Mouse (Mus musculus): ENCODE data around the gene Tspan18. TPM values are rescaled to one million over a fixed set of nuclear protein-coding genes. Genes with fewer than 3 reads are reported as not detected.

Gene Tspan18
- polyA plus RNA-seq, 1 experiment from 2014 or later = 30.3 TPM

- 96% methylated on average over 3 of the region's 3 CpGs for WGBS
- H3K9me3 ChIP-seq (ENCODE audit: control insufficient read depth, low read depth, low read length) = no peaks in the 10 kb centered on the region
- H3K4me1 ChIP-seq (ENCODE audit: control insufficient read depth, insufficient read depth, low read length) = peaks cover 14% of the 10 kb centered on the region
- H3K36me3 ChIP-seq (ENCODE audit: control insufficient read depth, insufficient read depth, low read length) = no peaks in the 10 kb centered on the region
- no peak overlapping the region for H3K4me3 ChIP-seq (ENCODE audit: low read depth, low read length)
- no peak overlapping the region for H3K4me2 ChIP-seq (replicated peaks; ENCODE audit: low read depth, low read length)
- no peak overlapping the region for H3K27ac ChIP-seq (ENCODE audit: low read length)
- H3K9ac ChIP-seq (replicated peaks; ENCODE audit: low read depth, low read length) = no peak overlapping the region
- no peaks in the 10 kb centered on the region for H3K27me3 ChIP-seq (ENCODE audit: control insufficient read depth, insufficient read depth, low read length)
- no peak for ATAC-seq (ENCODE audit: insufficient number of reproducible peaks, insufficient read depth, low FRiP score, low read depth)
Observed at GRCm38 (mm10) chr2:93219576-93219975, 114.7 kb downstream of the Tspan18 start.

GRCm38 (mm10) chr2:93218353-93218990 lies 115.8 kb downstream of the Tspan18 start:
- H3K36me3 ChIP-seq (ENCODE audit: control insufficient read depth, insufficient read depth, low read length) = no peaks in the 10 kb centered on the region
- H3K27me3 ChIP-seq (ENCODE audit: control insufficient read depth, insufficient read depth, low read length) = no peaks in the 10 kb centered on the region
- no peak for ATAC-seq (ENCODE audit: insufficient number of reproducible peaks, insufficient read depth, low FRiP score, low read depth)
- H3K9me3 ChIP-seq (ENCODE audit: control insufficient read depth, low read depth, low read length) = no peaks in the 10 kb centered on the region
- H3K4me1 ChIP-seq (ENCODE audit: control insufficient read depth, insufficient read depth, low read length) = peaks cover 14% of the 10 kb centered on the region
- H3K9ac ChIP-seq (replicated peaks; ENCODE audit: low read depth, low read length) = no peak overlapping the region
- WGBS = 66% methylated on average over 7 of the region's 7 CpGs
- no peak overlapping the region for H3K4me3 ChIP-seq (ENCODE audit: low read depth, low read length)
- no peak overlapping the region for H3K4me2 ChIP-seq (replicated peaks; ENCODE audit: low read depth, low read length)
- H3K27ac ChIP-seq (ENCODE audit: low read length) = no peak overlapping the region

GRCm38 (mm10) chr2:93217015-93217414 lies 117.3 kb downstream of the Tspan18 start:
- ATAC-seq (ENCODE audit: insufficient number of reproducible peaks, insufficient read depth, low FRiP score, low read depth) = peak; percentile 68; the same call in 1 of the 2 replicates

GRCm38 (mm10) chr2:93215790-93216189 lies 118.5 kb downstream of the Tspan18 start:
- Histone ChIP-seq H3K27me3 (ENCODE audit: control insufficient read depth, insufficient read depth, low read length) (no peaks in the 10 kb centered on the region), H3K4me2 (replicated peaks; ENCODE audit: low read depth, low read length) (no peak overlapping the region), H3K9me3 (ENCODE audit: control insufficient read depth, low read depth, low read length) (no peaks in the 10 kb centered on the region), H3K27ac (ENCODE audit: low read length) (no peak overlapping the region), H3K36me3 (ENCODE audit: control insufficient read depth, insufficient read depth, low read length) (no peaks in the 10 kb centered on the region), H3K9ac (replicated peaks; ENCODE audit: low read depth, low read length) (no peak overlapping the region), H3K4me3 (ENCODE audit: low read depth, low read length) (no peak overlapping the region), H3K4me1 (ENCODE audit: control insufficient read depth, insufficient read depth, low read length) (peaks cover 14% of the 10 kb centered on the region)
- 80% methylated on average over 10 of the region's 10 CpGs for WGBS
- ATAC-seq (ENCODE audit: insufficient number of reproducible peaks, insufficient read depth, low FRiP score, low read depth) = no peak

More at GRCm38 (mm10) chr2:93217015-93217414, 117.3 kb downstream of the Tspan18 start:
- Histone ChIP-seq H3K4me1 (ENCODE audit: control insufficient read depth, insufficient read depth, low read length) (peaks cover 14% of the 10 kb centered on the region), H3K4me3 (ENCODE audit: low read depth, low read length) (no peak overlapping the region), H3K27ac (ENCODE audit: low read length) (peak overlapping the region; percentile 61; the same call in 1 of the 2 replicates), H3K36me3 (ENCODE audit: control insufficient read depth, insufficient read depth, low read length) (no peaks in the 10 kb centered on the region), H3K27me3 (ENCODE audit: control insufficient read depth, insufficient read depth, low read length) (no peaks in the 10 kb centered on the region), H3K9ac (replicated peaks; ENCODE audit: low read depth, low read length) (no peak overlapping the region), H3K4me2 (replicated peaks; ENCODE audit: low read depth, low read length) (0 out of 2 replicates have a peak overlapping the region, but pooled peaks have one; percentile 5), H3K9me3 (ENCODE audit: control insufficient read depth, low read depth, low read length) (no peaks in the 10 kb centered on the region)
- 12% methylated on average over 7 of the region's 7 CpGs for WGBS

- no peak overlapping the region for H3K4me2 ChIP-seq (replicated peaks; ENCODE audit: low read depth, low read length)
- H3K36me3 ChIP-seq (ENCODE audit: control insufficient read depth, insufficient read depth, low read length) = no peaks in the 10 kb centered on the region
- H3K27ac ChIP-seq (ENCODE audit: low read length) = no peak overlapping the region
- no peak overlapping the region for H3K4me3 ChIP-seq (ENCODE audit: low read depth, low read length)
- peaks cover 14% of the 10 kb centered on the region for H3K4me1 ChIP-seq (ENCODE audit: control insufficient read depth, insufficient read depth, low read length)
- 74% methylated on average over 1 of the region's 1 CpGs for WGBS
- H3K9me3 ChIP-seq (ENCODE audit: control insufficient read depth, low read depth, low read length) = no peaks in the 10 kb centered on the region
- ATAC-seq (ENCODE audit: insufficient number of reproducible peaks, insufficient read depth, low FRiP score, low read depth) = no peak
- no peak overlapping the region for H3K9ac ChIP-seq (replicated peaks; ENCODE audit: low read depth, low read length)
- H3K27me3 ChIP-seq (ENCODE audit: control insufficient read depth, insufficient read depth, low read length) = no peaks in the 10 kb centered on the region
Observed at GRCm38 (mm10) chr2:93214192-93214591, 120.1 kb downstream of the Tspan18 start.

- H3K4me2 ChIP-seq (replicated peaks; ENCODE audit: low read depth, low read length) = no peak overlapping the region
- WGBS = 100% methylated on average over 2 of the region's 2 CpGs
- ATAC-seq (ENCODE audit: insufficient number of reproducible peaks, insufficient read depth, low FRiP score, low read depth) = no peak
- H3K27me3 ChIP-seq (ENCODE audit: control insufficient read depth, insufficient read depth, low read length) = no peaks in the 10 kb centered on the region
- H3K9me3 ChIP-seq (ENCODE audit: control insufficient read depth, low read depth, low read length) = no peaks in the 10 kb centered on the region
- no peak overlapping the region for H3K9ac ChIP-seq (replicated peaks; ENCODE audit: low read depth, low read length)
- peaks cover 10% of the 10 kb centered on the region for H3K4me1 ChIP-seq (ENCODE audit: control insufficient read depth, insufficient read depth, low read length)
- no peaks in the 10 kb centered on the region for H3K36me3 ChIP-seq (ENCODE audit: control insufficient read depth, insufficient read depth, low read length)
- no peak overlapping the region for H3K4me3 ChIP-seq (ENCODE audit: low read depth, low read length)
- no peak overlapping the region for H3K27ac ChIP-seq (ENCODE audit: low read length)
Observed at GRCm38 (mm10) chr2:93212865-93213264, 121.4 kb downstream of the Tspan18 start.

- no peak for ATAC-seq (ENCODE audit: insufficient number of reproducible peaks, insufficient read depth, low FRiP score, low read depth)
- no peak overlapping the region for H3K9ac ChIP-seq (replicated peaks; ENCODE audit: low read depth, low read length)
- H3K4me2 ChIP-seq (replicated peaks; ENCODE audit: low read depth, low read length) = no peak overlapping the region
- H3K27ac ChIP-seq (ENCODE audit: low read length) = no peak overlapping the region
- H3K36me3 ChIP-seq (ENCODE audit: control insufficient read depth, insufficient read depth, low read length) = no peaks in the 10 kb centered on the region
- H3K27me3 ChIP-seq (ENCODE audit: control insufficient read depth, insufficient read depth, low read length) = no peaks in the 10 kb centered on the region
- no peak overlapping the region for H3K4me3 ChIP-seq (ENCODE audit: low read depth, low read length)
- H3K9me3 ChIP-seq (ENCODE audit: control insufficient read depth, low read depth, low read length) = no peaks in the 10 kb centered on the region
- peaks cover 6% of the 10 kb centered on the region for H3K4me1 ChIP-seq (ENCODE audit: control insufficient read depth, insufficient read depth, low read length)
- 73% methylated on average over 2 of the region's 2 CpGs for WGBS
Observed at GRCm38 (mm10) chr2:93212386-93212785, 121.9 kb downstream of the Tspan18 start.

GRCm38 (mm10) chr2:93206126-93206525 lies 128.2 kb downstream of the Tspan18 start:
- Histone ChIP-seq H3K9ac (replicated peaks; ENCODE audit: low read depth, low read length) (no peak overlapping the region), H3K27me3 (ENCODE audit: control insufficient read depth, insufficient read depth, low read length) (no peaks in the 10 kb centered on the region), H3K4me3 (ENCODE audit: low read depth, low read length) (no peak overlapping the region), H3K36me3 (ENCODE audit: control insufficient read depth, insufficient read depth, low read length) (no peaks in the 10 kb centered on the region), H3K9me3 (ENCODE audit: control insufficient read depth, low read depth, low read length) (no peaks in the 10 kb centered on the region), H3K27ac (ENCODE audit: low read length) (no peak overlapping the region), H3K4me2 (replicated peaks; ENCODE audit: low read depth, low read length) (no peak overlapping the region), H3K4me1 (ENCODE audit: control insufficient read depth, insufficient read depth, low read length) (no peaks in the 10 kb centered on the region)
- WGBS = 89% methylated on average over 1 of the region's 1 CpGs
- ATAC-seq (ENCODE audit: insufficient number of reproducible peaks, insufficient read depth, low FRiP score, low read depth) = no peak

GRCm38 (mm10) chr2:93204571-93204970 lies 129.7 kb downstream of the Tspan18 start:
- Histone ChIP-seq H3K4me3 (ENCODE audit: low read depth, low read length) (no peak overlapping the region), H3K27me3 (ENCODE audit: control insufficient read depth, insufficient read depth, low read length) (no peaks in the 10 kb centered on the region), H3K9ac (replicated peaks; ENCODE audit: low read depth, low read length) (no peak overlapping the region), H3K36me3 (ENCODE audit: control insufficient read depth, insufficient read depth, low read length) (no peaks in the 10 kb centered on the region), H3K27ac (ENCODE audit: low read length) (no peak overlapping the region), H3K4me1 (ENCODE audit: control insufficient read depth, insufficient read depth, low read length) (no peaks in the 10 kb centered on the region), H3K4me2 (replicated peaks; ENCODE audit: low read depth, low read length) (no peak overlapping the region), H3K9me3 (ENCODE audit: control insufficient read depth, low read depth, low read length) (no peaks in the 10 kb centered on the region)
- ATAC-seq (ENCODE audit: insufficient number of reproducible peaks, insufficient read depth, low FRiP score, low read depth) = no peak
- WGBS = 81% methylated on average over 6 of the region's 6 CpGs

Measured in stomach, embryonic 14.5 days (tissue).